Mouse (Mus musculus) ES-CJ7 (cell line): Measurements from ENCODE around the gene E130114P18Rik.

ENCODE experiments used
- DNase-seq: peaks from one replicate; pipeline ENCODE4 v3.0.0; 2011; ENCODE audit warnings: low read depth, low spot score

Gene E130114P18Rik

DNA sequence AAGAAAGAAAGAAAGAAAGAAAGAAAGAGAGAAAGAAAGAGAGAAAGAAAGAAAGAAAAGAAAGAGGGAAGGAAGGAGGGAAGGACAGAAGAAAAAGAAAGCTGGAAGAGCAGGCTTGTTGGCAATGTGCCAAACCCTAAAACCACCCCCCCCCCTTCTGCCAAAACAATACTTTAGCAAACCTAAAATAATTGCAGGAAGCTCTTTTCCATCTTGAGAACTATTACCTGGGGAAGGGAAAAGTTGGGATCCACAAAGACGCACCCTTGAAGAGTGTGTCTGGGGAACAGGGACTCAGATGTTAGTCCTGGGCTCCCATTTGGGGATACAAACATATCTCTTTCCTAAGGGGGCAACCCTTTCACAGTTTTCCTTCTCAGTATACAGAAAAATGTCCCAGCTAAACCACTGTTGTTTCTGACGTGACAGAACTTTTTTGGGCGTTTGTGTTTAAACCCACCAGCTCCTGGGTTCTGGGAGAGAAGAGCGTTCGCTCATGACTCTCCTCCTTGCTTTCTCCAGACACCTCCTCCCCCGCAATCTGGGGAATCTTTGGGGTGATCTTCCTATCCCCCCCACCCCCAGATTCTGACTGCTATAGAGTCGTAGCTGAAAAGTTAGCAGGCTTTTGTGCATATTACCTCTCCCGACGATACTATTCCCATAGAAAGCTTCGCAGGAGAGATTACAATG is 1.3 kb downstream of the E130114P18Rik start:
- peak; percentile 10 for DNase-seq

DNA sequence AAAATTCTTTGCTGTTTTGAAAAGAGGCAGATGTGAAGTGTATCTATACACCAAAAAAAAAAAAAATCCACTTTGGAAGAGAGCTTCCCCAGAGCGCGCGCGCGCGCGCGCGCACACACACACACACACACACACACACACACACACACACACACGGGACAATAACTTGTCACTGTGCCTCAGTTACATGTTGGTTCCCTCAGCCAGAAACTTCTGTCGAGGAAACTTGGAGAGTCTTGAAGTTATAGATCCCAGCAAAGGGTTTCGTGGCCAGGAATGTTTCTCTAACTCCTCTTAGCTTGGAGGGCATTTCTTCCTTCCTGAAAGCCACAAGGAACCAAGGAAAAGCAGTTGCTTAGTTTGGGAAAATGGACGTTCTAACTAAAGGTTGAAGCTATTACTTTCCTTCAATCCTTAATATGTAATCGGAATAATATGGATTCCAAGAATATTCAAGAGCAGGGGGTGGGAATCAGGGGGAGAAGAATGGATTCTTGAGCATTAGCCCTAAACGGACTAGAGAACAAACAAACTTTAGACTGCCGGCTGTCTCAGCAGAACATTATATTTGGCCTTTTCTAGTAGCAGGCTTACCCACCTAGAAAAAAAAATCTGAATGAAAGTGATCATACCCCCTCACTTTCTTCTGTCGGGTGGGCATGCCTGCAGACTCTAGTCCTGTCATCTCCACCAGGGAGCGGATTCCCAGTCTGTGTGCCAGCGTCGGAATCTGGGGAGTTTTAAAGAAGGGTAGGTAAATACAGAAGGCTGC is 2.2 kb downstream of the E130114P18Rik start:
- no peak for DNase-seq

DNA sequence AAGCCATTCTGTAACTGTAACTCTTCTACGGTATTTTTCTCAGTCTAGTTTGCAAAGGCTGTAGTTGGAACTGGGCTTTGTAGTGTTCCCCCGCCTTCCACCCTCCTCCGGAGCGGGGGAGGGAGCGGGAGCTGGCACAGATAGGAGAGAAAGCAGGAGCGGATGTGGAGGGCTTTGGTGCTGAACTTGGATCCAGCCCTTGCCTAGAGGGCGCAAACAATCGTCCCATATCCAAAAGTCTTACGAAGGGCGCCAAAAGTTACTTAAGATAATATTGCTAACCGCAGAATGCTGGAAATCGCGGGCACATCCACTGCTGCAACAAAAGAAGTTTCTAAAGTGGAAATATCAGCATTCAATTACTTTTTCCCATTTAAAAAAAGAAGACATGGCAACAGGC is 2.8 kb downstream of the E130114P18Rik start:
- DNase-seq, result peak; percentile 60

DNA sequence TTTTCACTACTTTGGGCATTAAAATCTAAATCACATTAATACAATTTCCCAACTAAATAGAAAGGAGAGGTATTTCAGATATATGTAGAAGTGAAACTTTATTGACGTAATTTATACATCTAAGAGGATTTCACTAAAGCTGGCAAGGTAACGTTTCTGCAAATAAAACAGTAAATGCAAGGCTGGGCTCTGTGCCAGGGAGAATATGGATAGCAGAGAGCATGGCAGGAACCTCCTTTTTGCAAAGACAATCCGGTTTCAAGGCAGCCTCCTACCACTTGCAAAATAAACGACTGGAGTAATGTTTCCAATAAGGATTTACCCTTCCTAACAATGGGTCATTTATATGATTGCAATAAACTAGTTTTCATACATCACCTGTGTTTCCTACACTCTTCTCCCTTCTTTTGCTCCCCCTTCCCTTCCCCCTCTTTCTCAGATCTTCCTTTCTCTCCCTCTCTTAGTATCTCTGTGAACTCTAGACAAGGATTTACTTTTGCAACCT is 3.4 kb downstream of the E130114P18Rik start:
- DNase-seq, result no peak

DNA sequence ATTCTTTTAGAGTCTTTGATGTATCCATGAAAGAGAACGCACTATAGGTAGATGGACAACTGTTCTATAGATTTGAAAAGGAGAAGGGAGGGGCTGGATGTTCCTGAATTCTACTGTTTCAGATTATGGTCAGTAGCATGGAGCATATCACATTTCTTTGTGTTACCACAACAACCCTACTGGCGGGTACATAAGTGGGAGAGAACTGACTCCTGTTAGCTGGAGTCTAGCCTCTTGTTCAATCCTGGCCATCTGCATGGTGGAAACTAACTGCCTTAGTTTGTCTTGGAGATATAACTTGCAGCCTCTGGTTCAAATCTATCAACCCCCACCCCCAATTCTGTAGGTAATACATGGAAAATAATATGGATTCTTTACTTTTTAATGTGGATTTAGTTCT is 4.1 kb downstream of the E130114P18Rik start:
- no peak for DNase-seq

DNA sequence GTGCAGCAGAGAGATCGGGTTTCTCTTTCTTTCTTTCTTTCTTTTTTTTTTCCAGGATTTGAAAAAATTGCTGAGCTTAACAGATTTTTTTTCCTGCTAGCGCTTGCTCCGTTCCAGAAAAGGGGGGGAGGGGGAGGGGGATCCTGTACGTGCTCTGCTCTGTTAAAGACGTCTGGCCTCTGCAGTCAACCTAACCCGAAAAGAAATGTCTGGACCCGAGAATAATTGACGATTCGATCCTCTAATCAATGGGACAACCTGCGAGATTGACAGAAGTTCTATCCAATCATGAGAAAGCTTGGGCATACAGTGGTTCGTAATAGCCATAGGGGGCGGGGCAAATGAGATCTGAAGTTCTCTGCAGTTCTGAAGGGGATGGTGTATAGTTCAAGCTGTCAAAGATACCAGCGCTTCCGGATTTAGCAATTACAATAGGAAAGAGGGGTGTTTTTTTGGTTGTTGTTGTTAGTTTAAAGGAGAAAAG is 4.7 kb downstream of the E130114P18Rik start:
- DNase-seq, result peak; percentile 99

DNA sequence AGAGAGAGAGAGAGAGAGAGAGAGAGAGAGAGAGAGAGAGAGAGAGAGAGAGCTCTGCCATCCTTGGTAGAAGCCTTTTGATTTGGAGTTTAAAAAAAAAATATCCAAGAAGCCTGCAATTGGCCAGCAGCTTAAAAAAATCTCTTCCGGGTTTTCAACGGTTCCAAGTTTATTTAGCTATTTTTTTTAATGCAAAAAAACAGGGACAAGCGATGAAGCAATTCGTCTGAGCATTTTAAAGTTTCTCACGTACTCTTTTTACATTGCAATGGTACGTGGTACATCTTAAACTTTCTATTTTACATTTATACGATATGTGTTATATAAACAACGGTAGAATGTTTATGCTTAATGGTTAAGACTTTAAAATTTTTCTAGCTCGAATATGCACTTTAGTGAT is 5.2 kb downstream of the E130114P18Rik start, which contains the start of gene Nfia:
Gene Nfia (plus strand): TSS at position 94 of the 400 bp plus-strand sequence.
- no peak for DNase-seq

DNA sequence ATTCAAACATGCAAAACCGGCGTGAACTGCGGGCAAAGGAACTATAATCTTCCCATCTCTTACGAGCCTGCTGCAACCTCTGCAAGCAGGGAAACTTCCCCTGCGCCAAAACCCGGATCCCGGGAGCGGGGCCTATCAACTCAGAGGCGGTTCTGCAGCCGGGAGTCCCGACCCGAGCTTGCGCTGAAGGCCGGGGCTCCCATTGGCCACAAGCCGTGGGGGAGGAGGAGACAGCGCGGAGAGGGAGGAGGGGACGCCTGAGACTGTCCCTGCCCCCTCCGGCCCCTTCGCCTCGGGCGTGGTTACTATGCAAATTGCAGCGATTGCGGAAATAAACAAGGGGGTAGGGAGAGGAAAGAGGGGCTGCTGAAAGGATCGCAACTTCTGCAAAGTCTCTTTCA is 5.8 kb downstream of the E130114P18Rik start:
- peak; percentile 95 for DNase-seq

DNA sequence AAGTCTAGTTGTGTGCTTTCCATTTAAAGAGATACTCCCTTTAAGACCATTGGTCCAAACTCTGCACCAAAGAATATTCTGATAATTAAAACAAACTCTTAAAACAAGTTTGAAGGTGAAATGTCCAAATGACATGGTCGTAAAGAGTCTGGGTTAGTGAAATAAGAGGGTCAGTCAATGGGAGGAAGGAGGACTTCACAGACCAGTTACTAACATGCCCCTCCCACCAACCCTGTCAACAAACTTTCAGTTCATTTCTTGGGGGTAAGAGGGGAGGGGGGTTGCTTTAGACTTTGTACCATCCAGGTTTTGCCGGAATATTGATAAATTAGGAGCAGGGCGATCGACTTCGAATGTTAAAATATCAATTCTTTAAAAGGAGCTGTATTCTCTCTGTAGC is 6.5 kb downstream of the E130114P18Rik start:
- no peak for DNase-seq

DNA sequence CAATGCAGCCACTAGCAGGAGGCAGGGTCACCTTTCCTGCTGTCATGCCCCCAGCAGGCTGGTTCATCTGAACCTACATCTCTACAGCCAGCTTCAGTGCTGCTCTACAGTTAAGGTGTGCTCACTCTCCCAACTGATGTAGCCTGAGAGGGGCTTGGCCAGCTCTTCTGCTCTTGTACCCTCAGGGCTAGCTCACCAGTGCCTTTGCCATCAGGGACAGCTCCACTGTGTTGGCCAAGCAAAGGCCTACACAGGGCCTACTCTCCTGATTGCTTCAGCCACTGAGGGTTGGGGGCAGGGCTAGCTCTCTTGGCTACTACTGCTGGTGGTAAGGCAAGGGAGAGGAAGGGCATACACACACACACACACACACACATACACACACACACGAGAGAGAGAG is 8.0 kb downstream of the E130114P18Rik start:
- DNase-seq, result no peak

DNA sequence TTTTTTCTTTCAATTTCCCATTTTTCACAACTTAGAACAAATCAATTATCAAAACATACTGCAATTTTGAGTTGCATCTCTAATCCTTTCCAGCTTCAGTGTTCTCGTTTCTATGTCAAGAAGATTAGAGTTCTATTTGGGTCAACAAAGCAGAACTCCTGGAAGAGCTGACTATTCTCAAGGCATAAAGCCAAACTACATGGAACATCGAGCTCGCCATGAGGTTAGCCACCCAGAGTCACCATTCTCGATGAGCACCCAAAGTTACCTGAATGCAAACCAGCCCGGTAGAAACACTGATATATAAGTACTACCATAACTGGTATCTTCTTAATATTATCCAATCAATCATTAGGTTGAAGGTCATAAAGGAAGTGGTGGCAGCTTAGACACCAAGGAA is 10.4 kb downstream of the E130114P18Rik start:
- no peak for DNase-seq

DNA sequence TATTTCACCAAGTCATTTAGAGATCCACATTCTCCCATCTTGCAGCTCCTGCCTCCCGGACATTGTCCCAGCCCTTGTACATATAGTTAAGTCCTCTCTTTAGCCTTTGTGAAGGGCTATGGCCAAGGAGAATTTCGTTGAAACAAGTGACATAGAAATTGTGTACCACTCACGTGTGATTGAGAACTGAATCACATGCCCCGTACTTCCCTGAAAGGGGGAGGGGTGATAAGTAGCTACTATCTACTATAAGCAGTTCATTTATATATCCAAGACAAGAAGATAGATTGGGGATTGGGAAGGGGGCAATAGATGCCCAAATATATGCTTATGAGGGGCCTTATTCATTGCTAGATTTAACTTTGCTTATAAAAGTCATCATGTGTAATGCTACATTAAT is 10.9 kb downstream of the E130114P18Rik start:
- no peak for DNase-seq

DNA sequence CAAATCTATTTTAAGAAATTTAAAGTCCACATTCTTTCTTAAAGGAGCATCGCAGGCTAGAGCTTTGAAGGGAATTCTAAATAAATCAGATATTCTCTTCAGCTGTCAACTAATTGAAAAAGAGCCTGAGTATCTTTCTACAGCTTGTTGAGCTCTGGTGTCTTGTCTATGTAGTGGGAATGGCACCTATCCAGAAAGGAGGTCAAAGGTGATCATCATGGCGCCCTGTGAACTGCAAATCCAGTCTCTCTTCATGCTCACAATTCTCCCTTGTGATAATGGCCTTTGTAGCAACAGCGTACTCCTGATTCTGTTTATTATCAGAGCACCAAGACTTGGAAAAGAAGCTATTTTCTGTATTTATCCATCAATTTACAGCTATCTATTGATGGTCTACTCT is 11.8 kb downstream of the E130114P18Rik start:
- no peak for DNase-seq

DNA sequence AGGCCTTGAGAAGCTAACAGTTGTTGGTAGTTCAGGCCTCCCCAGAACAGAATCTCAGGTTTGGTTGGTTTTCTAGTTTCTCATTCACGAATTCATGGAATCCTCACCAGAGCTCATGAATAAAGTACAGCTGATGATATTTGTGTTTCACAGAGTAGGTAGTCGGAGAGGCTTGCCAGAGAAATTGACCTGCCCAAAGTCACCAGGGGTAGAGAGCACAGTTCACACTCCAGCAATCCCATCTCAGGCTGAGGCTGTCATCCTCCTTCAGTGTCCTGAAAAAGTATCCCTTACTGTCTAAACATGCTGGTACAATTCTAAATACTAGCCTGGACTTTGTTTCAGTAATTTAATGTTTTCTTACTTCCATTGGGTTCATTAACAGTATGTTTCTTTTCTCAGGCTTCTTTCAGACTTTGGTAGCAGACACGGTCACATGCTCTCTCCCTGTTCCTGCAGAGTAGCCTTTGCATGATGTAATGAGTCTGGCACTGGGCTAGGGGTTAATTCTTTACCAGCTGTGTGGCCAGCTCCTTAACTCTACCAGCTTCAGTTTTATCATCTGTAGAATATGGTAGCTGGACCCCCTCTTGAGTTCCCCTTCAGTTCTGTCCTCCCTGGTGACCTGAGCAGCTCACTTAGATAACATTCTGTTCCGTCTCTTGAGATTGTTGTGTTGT is 12.4 kb downstream of the E130114P18Rik start:
- DNase-seq, result no peak

DNA sequence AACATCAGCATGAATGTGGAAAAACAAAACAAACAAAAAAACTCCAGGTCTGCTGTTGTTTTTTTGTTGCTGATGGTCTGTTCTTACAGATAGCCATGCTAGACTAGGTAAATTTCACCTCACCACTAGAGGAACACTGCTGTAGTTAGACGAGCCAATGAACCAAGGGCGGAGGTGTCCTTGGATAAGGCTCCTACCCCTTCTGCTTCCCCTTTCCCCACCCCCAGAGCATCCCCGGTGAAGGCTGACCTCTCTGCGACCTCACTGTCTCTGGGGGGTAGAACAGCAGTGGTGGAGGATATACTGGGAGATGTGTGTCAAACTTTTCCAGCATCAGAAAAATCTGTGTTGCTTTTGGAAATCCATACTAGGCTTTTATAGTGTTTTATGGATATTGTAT is 13.3 kb downstream of the E130114P18Rik start:
- peak; percentile 23 for DNase-seq

DNA sequence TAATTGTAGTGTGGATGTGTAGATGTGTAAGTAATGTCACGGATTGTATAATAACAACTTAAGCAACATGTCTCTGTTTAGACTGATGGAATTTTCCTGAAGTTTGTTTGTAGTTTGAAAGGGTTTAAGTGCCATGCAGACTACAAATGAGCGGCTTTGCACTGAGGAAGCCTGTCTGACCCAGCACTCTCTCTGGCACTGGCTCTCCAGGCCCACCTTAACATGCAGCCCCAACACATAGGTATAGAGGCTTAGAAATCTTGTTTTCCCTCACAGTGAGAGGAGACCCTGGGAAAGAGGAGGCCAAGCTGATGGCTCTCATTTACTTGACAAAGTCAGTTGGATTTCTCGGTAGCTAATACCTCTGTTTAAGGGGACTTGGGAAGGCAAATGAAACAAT is 19.2 kb downstream of the E130114P18Rik start:
- DNase-seq, result no peak

DNA sequence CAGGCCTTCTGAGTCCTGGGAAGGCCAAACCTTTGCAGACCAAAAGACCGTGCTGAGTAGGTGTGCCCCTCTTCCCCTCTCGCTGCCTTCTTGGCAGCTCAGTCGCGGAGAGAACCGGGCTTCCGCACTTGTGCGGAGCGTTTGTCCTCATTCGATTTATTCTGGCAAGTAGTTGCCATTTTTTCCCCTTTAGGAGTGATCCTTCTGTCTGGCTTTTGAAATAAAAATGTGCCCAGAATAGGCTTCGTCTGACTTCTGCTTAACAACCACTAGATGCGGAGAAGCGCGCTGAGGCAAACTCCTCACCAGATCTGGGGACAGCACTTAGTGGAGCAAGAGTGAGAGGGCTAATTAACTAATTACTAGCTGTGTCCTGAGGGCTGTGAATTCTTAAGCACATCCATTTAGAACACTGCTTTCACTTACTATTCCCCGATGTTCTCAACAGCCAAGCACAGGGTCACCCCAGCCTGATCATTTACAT is 19.9 kb downstream of the E130114P18Rik start:
- peak; percentile 23 for DNase-seq

DNA sequence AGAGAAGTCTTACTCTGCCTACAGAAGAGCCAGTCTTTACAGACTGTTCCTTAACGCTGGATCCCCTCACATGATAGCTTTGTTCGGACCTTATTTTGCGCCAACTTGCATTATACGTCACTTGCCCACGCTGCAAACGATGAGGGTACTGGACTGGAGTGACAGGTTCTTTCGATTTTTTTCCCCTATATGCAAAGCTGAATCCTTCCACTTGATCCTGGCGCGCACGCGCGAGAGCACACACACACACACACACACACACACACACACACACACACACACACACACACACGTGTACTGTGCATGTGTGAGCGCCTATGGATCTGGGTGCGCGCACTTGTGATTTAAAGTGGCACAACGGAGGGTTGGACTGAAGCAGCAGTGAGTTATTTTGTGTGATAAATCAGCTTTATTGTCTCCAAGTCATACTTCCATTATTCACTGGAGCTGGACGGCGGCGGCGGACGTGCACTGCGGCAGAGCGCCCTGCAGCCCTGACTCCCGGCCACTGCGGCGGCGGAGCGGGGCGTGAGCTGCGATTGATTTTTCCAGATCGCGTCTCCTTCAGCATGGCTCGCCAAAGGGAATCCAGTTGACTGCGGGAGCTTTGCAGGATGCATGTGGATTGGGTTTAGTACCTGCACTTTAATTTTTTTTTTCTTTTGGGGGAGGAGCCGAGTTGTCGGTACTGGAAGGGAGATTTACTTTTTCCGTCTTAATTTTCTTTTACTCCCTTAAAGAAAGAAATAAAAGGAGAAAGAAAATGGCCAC is 20.5 kb downstream of the E130114P18Rik start:
- DNase-seq, result no peak

DNA sequence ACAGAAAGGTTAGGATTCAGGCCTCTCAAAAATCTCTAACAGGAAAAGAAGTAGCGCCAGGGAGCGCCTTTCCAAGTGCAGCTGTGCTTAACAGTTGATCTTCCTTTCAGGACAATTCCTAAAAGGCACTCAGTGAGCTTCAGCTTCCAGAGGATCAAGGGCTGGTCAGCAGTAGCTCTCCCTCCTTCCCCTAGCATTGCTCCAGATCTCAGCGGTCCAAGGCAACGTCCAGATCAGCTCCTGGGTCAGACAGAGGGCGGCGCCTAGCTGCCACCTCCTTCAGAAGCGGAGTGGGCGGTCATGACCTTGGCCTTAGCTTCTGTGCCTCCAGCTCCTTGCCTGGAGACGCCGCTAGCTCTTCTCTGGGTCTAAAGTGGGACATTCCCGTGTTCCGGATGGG is 23.6 kb downstream of the E130114P18Rik start:
- peak; percentile 34 for DNase-seq

DNA sequence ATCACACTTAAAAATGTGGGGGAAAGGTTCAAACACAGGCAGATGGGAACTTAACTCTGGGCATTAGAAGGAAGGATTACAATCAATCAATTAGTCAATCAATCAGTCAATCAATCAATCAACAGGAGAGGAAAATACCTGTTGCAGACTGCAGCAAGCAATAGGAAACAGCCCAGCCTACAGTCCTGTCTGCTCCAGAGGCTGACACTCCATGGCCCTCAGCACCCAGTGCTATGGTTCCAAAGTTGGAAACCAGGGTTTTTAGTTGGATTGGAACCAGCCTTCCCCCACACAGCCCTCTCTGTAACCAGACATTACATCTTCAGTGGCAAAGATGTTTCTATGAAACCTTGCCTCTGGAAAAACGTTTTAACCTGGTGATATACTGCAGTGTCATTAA is 24.4 kb downstream of the E130114P18Rik start:
- DNase-seq, result no peak

DNA sequence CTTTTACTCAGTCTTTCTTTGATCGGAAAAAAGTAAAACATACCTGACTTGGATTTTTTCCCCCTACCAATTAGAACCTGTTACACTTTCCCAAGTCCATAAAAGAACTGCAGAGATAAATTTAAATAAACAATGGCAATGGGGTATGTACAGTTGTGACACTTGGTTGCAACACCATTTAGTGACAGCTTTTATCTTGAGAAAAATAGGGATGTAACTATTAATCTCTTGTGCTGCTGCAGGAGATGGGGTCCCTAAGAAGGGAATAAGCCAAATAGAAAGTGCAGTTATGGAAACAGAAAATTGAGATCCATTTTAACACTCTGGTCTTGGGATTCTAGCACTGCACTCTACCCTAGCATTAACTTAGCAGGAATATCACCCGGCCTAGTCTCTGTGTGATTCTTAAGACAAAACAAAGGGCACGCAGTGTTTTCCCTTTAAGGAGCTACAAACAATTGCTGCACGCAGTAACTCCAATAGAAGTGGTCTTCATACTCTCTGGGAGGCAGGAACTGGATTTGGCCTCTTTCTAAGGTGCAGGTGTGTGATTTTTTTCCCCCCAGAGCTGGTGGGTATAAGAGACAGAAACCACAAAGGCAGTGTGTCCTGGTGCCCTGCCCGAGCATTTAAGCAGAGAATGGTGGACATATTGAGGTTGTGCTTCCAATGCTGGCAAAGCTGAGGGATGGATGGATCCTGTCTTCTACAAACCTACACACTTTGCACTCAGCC is 25.4 kb downstream of the E130114P18Rik start:
- DNase-seq, result no peak
